Mouse (Mus musculus) bone marrow, adult 2 months (tissue): Measurements from ENCODE around the gene Gdf7.

Source experiments
- CTCF ChIP-seq: fragments of 200-500 bp; IDR thresholded peaks from 2 replicates; pipeline ENCODE4 v1.5.1; 2011; ENCODE audit warnings: low read length, control low read depth; ENCODE audit not compliant: control insufficient read depth, insufficient read depth
- POLR2A ChIP-seq: fragments of 200-500 bp; IDR thresholded peaks from 2 replicates; pipeline ENCODE4 v1.6.1; 2011; ENCODE audit warnings: low read depth, mild to moderate bottlenecking, control low read depth, low read length, borderline replicate concordance; ENCODE audit not compliant: control insufficient read depth

DNA sequence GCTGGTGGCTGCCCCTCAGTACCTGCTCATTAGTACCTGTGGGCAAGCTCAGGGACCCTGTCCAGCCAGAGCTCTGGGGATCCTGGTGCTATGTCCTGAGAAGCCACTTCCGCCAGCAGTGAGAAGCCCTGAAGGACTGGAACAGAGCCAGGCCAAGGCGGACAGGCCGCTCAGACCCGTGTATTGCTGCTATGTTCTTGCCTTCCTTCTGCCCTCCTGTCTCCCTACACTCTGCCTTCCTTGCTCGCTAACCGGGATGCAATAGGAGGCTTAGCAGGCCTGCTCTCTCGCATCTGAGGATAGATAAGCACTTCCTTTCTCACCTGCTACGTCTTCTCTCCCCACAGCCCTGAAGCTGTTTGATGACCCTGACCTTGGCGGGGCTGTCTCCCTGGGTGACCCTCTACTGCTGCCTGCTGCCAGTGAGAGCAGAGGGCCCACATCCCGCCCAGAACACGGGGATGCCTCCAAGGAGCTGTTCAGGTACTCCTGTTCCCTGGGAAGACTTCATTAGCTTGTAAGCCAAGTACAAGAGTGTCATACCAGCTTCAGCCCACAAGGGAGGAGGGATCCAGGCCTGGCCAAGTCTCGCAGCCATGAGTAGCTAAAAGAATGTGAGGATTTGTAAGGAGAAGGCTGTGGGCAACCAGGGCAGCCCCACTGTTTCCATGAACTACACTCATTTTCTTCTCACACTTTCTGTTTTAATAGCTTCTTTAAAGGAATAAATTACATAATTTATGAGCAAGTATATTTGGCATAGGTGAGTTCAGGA, 35.7 kb upstream of the Gdf7 start:
- TF ChIP-seq CTCF = no peak
- no peak for TF ChIP-seq POLR2A
